Mouse (Mus musculus): ENCODE measurements at regions not wholly inside any gene's neighbourhood (a gene's known extent, or its start where the extent isn't known, plus 50 kb on each side); places are given as distances from the start of the nearest gene placed in this dataset.

GRCm38 (mm10) chr10:39316533-39316932 lies 52.1 kb upstream of the Fyn start:
- no peak for DNase-seq (ENCODE audit: low spot score)

DNA sequence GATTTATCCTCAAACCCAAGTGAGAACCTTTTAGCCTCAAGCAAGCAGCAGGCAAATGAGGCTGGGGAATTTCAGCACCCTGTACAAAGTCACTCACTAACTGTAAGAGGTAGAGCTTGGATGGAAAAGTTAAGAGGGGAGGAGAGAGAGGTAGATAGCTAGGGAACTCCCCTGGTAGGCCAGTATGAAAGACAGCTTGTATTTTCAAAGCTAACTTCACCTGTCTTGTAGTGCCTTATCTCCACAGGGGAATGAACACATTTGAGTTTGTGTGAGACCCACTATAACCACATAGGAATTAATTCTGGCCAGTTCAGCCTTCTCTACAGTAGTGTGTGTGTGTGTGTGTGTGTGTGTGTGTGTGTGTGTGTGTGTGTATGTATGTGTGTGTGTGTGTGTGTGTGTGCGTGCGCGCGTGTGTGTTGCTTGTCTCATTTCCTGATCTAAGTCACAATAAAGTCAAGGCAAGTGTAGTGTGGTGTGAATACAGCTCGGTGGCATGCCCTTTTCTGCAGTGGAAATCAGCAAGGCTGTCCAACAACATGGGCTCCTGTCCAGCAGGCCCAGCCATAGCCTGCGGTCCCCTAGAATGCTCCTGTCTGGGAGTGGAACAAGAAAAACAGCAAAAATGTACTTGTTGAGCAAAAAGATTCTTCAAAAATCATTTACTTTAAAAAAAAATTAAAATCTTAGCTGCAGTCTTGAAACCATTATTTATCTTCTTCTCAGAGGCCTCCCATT lies 53.1 kb upstream of the Fyn start:
- DNase-seq (ENCODE audit: low spot score), result no peak

GRCm38 (mm10) chr10:39311501-39311900 lies 57.2 kb upstream of the Fyn start:
- DNase-seq (ENCODE audit: low spot score), result no peak

DNA sequence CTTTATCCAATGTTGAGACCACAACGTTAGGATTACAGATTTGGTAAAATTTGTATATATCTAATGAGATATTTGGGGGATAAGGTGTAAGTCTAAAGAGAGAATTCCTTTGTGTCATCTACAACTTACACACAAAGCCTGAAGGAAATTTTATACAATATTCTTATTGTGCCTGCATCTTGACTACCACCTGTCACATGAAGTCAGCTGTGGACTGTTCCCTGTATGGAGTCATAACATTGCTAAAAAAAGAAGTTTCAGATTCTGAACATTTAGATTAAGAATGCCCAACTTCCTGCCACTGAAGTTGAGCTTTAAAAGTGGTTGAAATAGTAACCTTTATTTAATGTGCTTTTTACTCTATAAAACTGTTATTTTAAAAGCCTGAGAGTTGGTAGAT lies 60.1 kb upstream of the Fyn start:
- no peak for DNase-seq (ENCODE audit: low spot score)

GRCm38 (mm10) chr10:39292703-39293496 lies 75.8 kb upstream of the Fyn start:
- no peak for DNase-seq (ENCODE audit: low spot score)

DNA sequence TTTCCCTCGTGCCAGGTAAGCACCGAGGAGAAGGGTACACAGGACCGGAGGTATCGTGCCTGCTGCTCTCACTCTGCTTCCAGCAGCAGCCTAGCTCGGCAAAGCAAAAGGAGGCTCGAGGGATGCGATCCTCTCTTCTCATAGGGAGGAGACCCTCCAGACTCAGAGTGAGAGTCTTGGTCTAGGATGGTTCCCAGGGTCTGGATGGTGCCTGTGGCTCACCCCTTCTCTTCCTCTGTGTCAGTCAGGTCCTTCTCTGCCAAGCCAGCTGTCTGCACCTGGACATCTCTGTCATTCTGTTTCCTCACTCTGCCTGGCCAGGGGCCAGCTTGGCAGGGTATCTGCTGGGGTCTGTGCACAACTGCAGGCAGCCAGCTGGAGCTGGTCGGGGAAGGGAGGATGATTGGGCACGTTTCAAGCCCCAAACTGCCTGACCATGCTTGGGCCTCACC lies 76.9 kb upstream of the Fyn start:
- peak; percentile 10 for DNase-seq (ENCODE audit: low spot score)

DNA sequence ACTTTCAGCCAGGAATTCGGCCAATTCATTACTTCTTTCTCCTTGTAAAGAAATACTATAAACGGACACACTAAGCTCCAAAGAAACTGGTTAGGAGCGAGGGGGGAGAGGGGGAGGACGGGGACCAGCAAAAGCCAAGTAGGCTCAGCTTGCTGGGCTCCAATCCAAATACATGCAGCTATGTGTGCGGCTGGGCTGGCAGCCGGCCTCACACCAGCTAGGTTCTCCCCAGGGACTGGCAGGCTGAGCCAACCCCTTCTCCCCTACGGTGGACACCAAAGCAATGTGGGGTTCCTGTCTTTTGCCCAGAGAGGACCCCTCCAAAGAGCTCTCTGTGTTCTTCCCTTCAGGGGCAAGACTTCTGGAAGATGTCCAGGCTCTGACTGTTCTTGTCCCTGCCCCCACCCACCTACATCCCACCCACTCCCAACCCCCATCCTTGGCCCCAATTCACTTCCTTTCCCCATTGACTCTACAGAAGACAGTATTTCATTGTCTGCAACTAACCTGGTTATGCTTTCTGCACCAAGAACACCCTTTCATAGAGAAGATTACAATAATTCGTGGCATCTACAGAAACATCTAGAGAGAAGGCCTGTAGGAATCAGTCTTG lies 77.4 kb upstream of the Fyn start:
- DNase-seq (ENCODE audit: low spot score), result peak; percentile 24

DNA sequence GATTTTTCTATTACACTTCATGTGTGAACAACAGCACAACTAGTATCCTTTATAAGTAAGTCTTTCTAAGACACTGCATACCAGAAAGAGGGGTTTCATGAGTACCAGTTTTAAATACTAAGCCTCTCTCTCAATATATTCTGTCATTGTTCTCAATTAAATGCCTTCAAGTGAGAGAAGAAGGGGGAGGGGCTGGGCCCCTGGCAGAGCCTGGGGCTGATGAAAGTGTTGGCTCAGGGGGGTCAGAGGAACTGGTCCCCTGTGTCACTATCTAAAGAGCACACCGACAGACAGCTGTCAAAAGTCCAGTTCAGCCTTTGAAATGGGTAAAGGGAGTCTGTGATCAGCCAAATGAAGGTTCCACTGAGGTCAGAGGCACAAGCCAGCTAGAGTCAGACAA lies 78.4 kb upstream of the Fyn start:
- no peak for DNase-seq (ENCODE audit: low spot score)

DNA sequence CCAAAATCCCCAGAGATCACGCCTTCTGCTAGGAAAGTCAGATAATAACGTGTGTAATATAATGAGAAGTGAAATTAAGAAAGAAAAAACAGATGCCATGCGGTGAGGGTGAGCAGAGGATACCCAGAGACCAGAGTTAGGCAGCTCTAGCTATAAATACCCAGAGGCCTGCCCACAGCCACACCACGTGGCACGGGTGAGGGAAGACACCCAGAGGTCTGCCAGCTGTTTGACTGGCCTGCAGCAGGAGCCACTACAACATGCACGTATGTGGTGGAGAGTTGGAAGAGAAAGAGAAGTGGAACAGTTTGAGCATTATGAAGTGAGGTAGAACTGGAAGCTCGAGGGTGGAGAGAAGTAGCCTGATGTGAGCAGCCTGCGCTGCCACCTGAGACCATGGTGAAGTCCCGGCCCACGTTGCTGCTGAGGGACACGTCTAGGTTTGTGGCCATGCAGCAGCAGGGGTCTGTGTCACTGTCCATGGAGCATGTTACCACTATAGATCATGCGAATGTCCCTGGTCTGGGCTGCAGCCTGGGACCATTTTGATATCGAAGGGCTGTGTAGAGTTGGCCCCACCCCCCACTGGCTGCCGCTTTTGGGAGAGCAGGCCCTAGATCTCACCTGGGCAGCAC lies 88.2 kb upstream of the Fyn start:
- DNase-seq (ENCODE audit: low spot score), result no peak

GRCm38 (mm10) chr10:39274202-39274601 lies 94.5 kb upstream of the Fyn start:
- no peak for DNase-seq (ENCODE audit: low spot score)

GRCm38 (mm10) chr10:39273426-39273825 lies 95.2 kb upstream of the Fyn start:
- no peak for DNase-seq (ENCODE audit: low spot score)

DNA sequence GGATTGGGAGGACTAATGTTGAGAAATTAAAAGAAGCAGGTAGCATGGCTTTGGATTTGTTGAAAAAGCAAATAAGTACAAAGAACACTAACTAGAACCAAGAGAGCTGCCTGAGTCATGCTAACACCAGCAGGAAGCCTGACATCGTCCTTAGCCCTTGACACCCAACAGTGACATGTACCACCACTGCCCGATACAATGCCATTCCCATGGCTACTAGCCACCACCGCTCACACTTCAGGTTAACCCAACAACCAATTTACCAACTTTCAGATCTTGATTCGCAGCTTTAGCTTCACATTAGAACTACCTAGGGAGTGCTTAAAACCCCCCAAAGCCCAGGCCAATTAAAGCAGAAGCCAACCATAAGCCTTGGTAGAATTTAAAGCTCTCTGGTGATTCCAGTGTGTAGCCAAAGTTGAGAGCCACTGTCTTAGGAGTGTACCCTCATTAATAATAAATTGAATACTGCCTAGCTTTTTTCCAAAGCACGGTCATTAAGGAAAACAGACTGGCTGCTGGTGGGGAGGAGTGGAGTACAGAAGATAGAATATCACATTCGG lies 96.2 kb upstream of the Fyn start:
- DNase-seq (ENCODE audit: low spot score), result no peak

DNA sequence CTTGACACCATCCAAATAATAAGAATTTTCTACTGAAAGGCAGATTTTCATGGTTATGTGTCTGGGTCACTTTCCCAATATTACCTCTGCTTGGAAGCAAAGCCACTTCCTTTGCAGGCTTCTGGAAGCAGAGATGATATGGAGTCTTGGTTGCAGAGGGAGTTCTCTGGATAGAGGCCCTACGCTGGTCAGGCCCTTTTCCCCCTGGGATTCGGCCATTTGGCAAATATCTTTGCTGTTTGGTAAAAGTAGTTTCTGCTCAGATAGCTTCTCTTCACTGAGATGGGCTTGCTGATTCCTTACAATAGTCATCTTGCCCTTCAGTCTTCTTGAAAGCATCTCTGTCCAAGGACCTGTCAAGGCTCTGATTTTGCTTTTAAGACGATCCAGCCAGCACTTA lies 98.2 kb upstream of the Fyn start:
- no peak for DNase-seq (ENCODE audit: low spot score)

DNA sequence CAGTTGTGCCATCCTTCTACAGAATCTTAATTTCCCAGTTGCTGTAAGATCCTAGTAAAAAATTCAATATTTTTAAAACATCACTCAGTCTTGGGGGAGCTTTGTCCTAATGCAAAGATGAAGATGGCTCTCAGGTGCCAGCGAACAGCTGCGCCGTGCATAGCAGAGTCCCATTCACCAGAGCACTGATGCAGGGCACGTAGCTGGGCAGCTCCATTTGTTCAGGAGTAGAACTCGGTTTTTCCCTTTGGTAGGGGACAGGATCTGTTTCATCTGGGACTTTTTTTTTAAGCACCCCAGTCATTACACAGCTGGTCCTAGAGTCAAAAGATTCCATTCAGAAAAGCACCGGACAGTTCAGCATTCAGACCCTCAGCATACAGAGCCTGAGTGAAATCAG lies 101.4 kb upstream of the Fyn start:
- no peak for DNase-seq (ENCODE audit: low spot score)

DNA sequence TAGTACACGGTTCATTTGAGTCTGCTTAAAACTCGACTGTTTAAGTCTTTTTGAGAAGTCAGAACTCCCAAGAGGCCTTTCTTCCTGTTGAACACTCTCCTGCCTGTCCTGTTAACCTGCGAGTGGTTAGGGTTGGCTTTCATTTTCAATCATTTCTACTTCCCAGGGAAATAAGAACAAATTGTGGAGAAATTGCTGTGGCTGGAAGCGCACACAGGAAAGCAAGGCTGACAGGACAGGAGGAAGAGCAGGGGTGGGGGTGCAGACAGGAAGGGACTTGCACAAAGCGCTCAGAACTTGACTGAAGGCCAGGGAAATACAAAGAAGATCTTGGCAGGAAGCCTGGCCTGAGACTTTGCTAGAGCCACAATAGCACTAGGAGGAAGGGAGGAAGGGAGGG lies 102.2 kb upstream of the Fyn start:
- peak; percentile 39 for DNase-seq (ENCODE audit: low spot score)

DNA sequence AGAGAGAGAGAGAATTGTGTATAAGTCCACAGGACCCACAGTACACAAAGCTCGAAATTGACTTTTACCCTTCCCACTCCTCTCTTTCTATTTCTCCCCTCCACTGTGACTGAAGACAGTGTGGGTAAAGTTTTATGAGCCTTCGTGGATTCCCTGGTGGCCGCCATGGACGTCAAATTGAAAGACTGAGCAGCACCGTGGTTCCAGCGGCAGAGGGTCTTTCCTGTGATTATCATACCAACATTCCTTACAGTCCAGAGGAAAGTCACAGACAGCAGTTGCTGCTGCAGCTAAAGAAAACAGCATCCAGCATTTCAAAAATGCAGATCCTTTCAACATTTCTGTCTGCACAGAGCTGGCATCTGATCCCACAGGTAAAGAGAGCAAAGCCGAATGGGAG lies 98.9 kb upstream of the Ccn6 start:
- no peak for DNase-seq (ENCODE audit: low spot score)

GRCm38 (mm10) chr10:39261174-39262145 lies 97.9 kb upstream of the Ccn6 start:
- DNase-seq (ENCODE audit: low spot score), result no peak

- DNase-seq (ENCODE audit: low spot score), result no peak
Measured at GRCm38 (mm10) chr10:39260061-39260460, 96.5 kb upstream of the Ccn6 start.

- no peak for DNase-seq (ENCODE audit: low spot score)
Measured at GRCm38 (mm10) chr10:39257371-39258154, 94.0 kb upstream of the Ccn6 start.

DNA sequence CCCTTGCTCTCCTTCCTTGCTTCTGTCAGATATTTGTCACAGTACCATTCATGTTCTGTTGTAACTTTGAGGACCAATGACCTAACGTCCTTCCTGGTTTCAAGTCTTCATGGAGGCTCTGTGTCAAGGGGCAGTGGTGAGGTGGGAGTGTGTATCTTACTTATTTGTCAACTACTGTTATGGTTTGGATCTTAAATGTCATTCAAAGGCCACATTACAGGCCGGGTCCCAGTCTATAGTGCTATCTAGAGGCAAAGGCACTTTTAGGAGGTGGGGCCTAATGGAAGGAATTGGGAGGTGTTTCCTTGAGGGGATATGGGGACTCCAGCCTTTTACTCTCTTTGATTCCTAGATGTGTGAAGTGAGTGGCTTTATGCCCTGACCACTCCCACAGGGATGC lies 91.0 kb upstream of the Ccn6 start:
- DNase-seq (ENCODE audit: low spot score), result no peak
